ENCODE assay signal across 8 mouse cellular contexts in the genomic region with DNA sequence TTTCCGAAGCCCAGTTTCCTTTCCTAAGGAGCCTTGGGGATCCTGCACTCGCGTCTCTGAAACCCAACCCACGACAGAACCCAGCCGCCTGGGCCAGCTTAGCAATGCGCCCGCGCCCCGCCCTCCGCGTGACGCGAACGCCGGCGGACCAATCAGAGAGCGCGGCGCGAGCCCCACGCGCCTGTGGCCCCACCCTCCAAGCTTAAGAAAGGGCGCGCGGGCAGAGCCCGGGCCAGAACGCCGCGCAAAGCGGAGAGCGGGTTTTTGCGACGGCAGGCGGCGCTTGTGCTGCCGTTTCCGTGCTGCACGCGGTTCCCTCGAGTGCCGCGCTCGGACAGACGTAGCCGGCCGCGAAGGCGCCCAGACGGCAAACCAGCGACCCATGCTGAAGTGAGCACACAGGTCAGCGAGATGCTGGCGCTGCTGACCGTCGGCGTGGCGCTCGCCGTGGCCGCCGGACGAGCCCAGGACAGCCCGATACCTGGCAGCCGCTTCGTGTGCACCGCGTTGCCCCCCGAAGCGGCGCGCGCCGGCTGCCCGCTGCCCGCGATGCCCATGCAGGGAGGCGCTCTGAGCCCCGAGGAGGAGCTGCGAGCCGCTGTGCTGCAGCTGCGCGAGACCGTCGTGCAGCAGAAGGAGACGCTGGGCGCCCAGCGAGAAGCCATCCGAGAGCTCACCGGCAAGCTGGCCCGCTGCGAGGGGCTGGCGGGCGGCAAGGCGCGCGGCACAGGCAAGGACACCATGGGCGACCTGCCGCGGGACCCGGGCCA. TPM values are rescaled to one million over a fixed set of nuclear protein-coding genes. Genes with fewer than 3 reads are reported as not detected.
A peak's percentile ranks its signal among the peaks of the same experiment; 100 is the strongest.
DNase-seq lines count a peak whose midpoint lies in the region; ATAC-seq lines count a peak whose summit lies in the region.

A gene (plus strand): TSS at position 250 of the 770 bp plus-strand sequence.

- 3% methylated on average over 98 of the region's 99 CpGs for WGBS in forebrain, embryonic 11.5 days
- WGBS in heart, embryonic 12.5 days, result under 1% methylated on average over 97 of the region's 99 CpGs
- under 1% methylated on average over 93 of the region's 99 CpGs for WGBS in kidney, embryonic 16.5 days
- WGBS in limb, embryonic 13.5 days, result 0% methylated on average over 95 of the region's 99 CpGs
- under 1% methylated on average over 99 of the region's 99 CpGs for WGBS in midbrain, embryonic 15.5 days

- H3K4me1 ChIP-seq in forebrain, embryonic 11.5 days (replicated peaks; ENCODE audit: control insufficient read depth, insufficient read depth, low read length), result peaks cover 23% of the 10 kb centered on the region
- H3K4me1 ChIP-seq in heart, embryonic 12.5 days (replicated peaks), result peaks cover 16% of the 10 kb centered on the region
- 0 out of 2 replicates have a peak, but pooled peaks cover 7% of the 10 kb centered on the region for H3K4me1 ChIP-seq in kidney, embryonic 16.5 days (ENCODE audit: insufficient read depth, low read length)
- H3K4me1 ChIP-seq in limb, embryonic 13.5 days, result peaks cover 13% of the 10 kb centered on the region
- peaks cover 42% of the 10 kb centered on the region for H3K4me1 ChIP-seq in midbrain, embryonic 15.5 days

- H3K9ac ChIP-seq in forebrain, embryonic 11.5 days (ENCODE audit: low read length), result peak within 1 kb of the TSS; percentile 35; the same call in 1 of the 2 replicates
- H3K9ac ChIP-seq in heart, embryonic 12.5 days, result 0 out of 2 replicates have a peak within 1 kb of the TSS, but pooled peaks have one; percentile 8
- 0 out of 2 replicates have a peak within 1 kb of the TSS, but pooled peaks have one; percentile 11 for H3K9ac ChIP-seq in kidney, embryonic 16.5 days (replicated peaks; ENCODE audit: low read length)
- peak within 1 kb of the TSS; percentile 50; the same call in 1 of the 2 replicates for H3K9ac ChIP-seq in limb, embryonic 13.5 days
- peak within 1 kb of the TSS; percentile 35 for H3K9ac ChIP-seq in midbrain, embryonic 15.5 days

- ATAC-seq in cerebellum, adult (ENCODE audit: insufficient number of reproducible peaks, low FRiP score, low TSS enrichment), result peak; percentile 26; the same call in 1 of the 2 replicates
- ATAC-seq in forebrain, embryonic 11.5 days (replicated peaks; ENCODE audit: low FRiP score), result peak; percentile 93
- ATAC-seq in heart, embryonic 12.5 days (ENCODE audit: insufficient number of reproducible peaks, low FRiP score), result peak; percentile 91
- ATAC-seq in kidney, embryonic 16.5 days (ENCODE audit: low FRiP score, low TSS enrichment), result peak; percentile 95
- ATAC-seq in limb, embryonic 13.5 days (ENCODE audit: low FRiP score, low read depth), result peak; percentile 96
- peak; percentile 96 for ATAC-seq in midbrain, embryonic 15.5 days (replicated peaks)

- peak within 1 kb of the TSS; percentile 33 for H3K4me3 ChIP-seq in forebrain, embryonic 11.5 days (ENCODE audit: low read depth, low read length)
- peak within 1 kb of the TSS; percentile 41 for H3K4me3 ChIP-seq in heart, embryonic 12.5 days
- peak within 1 kb of the TSS; percentile 36 for H3K4me3 ChIP-seq in kidney, embryonic 16.5 days (ENCODE audit: low read length)
- H3K4me3 ChIP-seq in limb, embryonic 13.5 days, result peak within 1 kb of the TSS; percentile 40
- H3K4me3 ChIP-seq in midbrain, embryonic 15.5 days, result peak within 1 kb of the TSS; percentile 45

- H3K36me3 ChIP-seq in forebrain, embryonic 11.5 days (ENCODE audit: control insufficient read depth, insufficient read depth, low read length), result no peaks in the 10 kb centered on the region
- H3K36me3 ChIP-seq in heart, embryonic 12.5 days, result no peaks in the 10 kb centered on the region
- H3K36me3 ChIP-seq in kidney, embryonic 16.5 days (ENCODE audit: insufficient read depth, low read length), result no peaks in the 10 kb centered on the region
- H3K36me3 ChIP-seq in limb, embryonic 13.5 days, result no peaks in the 10 kb centered on the region
- no peaks in the 10 kb centered on the region for H3K36me3 ChIP-seq in midbrain, embryonic 15.5 days (replicated peaks)

- H3K27ac ChIP-seq in forebrain, embryonic 11.5 days (ENCODE audit: low read depth, low read length), result no peak within 1 kb of the TSS
- H3K27ac ChIP-seq in heart, embryonic 12.5 days (ENCODE audit: poor library complexity, severe bottlenecking), result no peak within 1 kb of the TSS
- H3K27ac ChIP-seq in kidney, embryonic 16.5 days (ENCODE audit: low read length), result no peak within 1 kb of the TSS
- no peak within 1 kb of the TSS for H3K27ac ChIP-seq in limb, embryonic 13.5 days
- peak within 1 kb of the TSS; percentile 23; the same call in 1 of the 2 replicates for H3K27ac ChIP-seq in midbrain, embryonic 15.5 days

- peaks cover 40% of the 10 kb centered on the region for H3K27me3 ChIP-seq in forebrain, embryonic 11.5 days (ENCODE audit: control insufficient read depth, insufficient read depth, low read length)
- H3K27me3 ChIP-seq in heart, embryonic 12.5 days (replicated peaks), result peaks cover 72% of the 10 kb centered on the region
- peaks cover 71% of the 10 kb centered on the region for H3K27me3 ChIP-seq in kidney, embryonic 16.5 days (ENCODE audit: insufficient read depth, low read length)
- peaks cover 89% of the 10 kb centered on the region for H3K27me3 ChIP-seq in limb, embryonic 13.5 days
- H3K27me3 ChIP-seq in midbrain, embryonic 15.5 days (replicated peaks), result peaks cover 17% of the 10 kb centered on the region

- H3K4me2 ChIP-seq in forebrain, embryonic 11.5 days (ENCODE audit: low read depth, low read length, severe bottlenecking), result peak within 1 kb of the TSS; percentile 61
- H3K4me2 ChIP-seq in heart, embryonic 12.5 days, result peak within 1 kb of the TSS; percentile 69
- H3K4me2 ChIP-seq in kidney, embryonic 16.5 days (replicated peaks; ENCODE audit: low read depth, low read length), result peak within 1 kb of the TSS; percentile 47
- peak within 1 kb of the TSS; percentile 63 for H3K4me2 ChIP-seq in limb, embryonic 13.5 days (replicated peaks)
- peak within 1 kb of the TSS; percentile 60 for H3K4me2 ChIP-seq in midbrain, embryonic 15.5 days

- DNase-seq in forebrain, embryonic 11.5 days (ENCODE audit: low spot score), result peak; percentile 94
- DNase-seq in telencephalon, adult 2 months (ENCODE audit: low read depth, low spot score), result peak; percentile 63
- no peak for DNase-seq in MN1 (ENCODE audit: low spot score)

- no peaks in the 10 kb centered on the region for H3K9me3 ChIP-seq in forebrain, embryonic 11.5 days (ENCODE audit: control insufficient read depth, low read length)
- H3K9me3 ChIP-seq in heart, embryonic 12.5 days (replicated peaks), result no peaks in the 10 kb centered on the region; the same call in 1 of the 2 replicates
- no peaks in the 10 kb centered on the region for H3K9me3 ChIP-seq in kidney, embryonic 16.5 days (ENCODE audit: low read length)
- no peaks in the 10 kb centered on the region for H3K9me3 ChIP-seq in limb, embryonic 13.5 days
- no peaks in the 10 kb centered on the region for H3K9me3 ChIP-seq in midbrain, embryonic 15.5 days

RNA-seq across cellular contexts. Expression of the gene that starts here (rescaled TPM):
- polyA plus RNA-seq in forebrain, embryonic 11.5 days (2014; fragmentation: Nextera tagmentation; extraction: Ambion mirVana), result 2.3 and 2.5 TPM in 2 replicates
- polyA plus RNA-seq in heart, embryonic 12.5 days (2016; fragmentation: Nextera tagmentation; extraction: Ambion mirVana), result 0.19 and 0.22 TPM in 2 replicates
- 0.80 and 0.90 TPM in 2 replicates for polyA plus RNA-seq in kidney, embryonic 16.5 days (2015; fragmentation: Nextera tagmentation; extraction: Ambion mirVana)
- polyA plus RNA-seq in limb, embryonic 13.5 days (2015; fragmentation: Nextera tagmentation; extraction: Ambion mirVana), result 0.34 and 0.41 TPM in 2 replicates
- polyA plus RNA-seq in midbrain, embryonic 15.5 days (2015; fragmentation: Nextera tagmentation; extraction: Ambion mirVana), result 5.9 and 6.4 TPM in 2 replicates

Comparison
In these comparisons a context has a peak if more than half of its experiments do, and no peak if none do; other contexts are left out.
1. Peak in ATAC-seq, H3K4me3 ChIP-seq, H3K9ac ChIP-seq and H3K4me2 ChIP-seq in heart, embryonic 12.5 days; RNA of the gene not detected or under 1 TPM.
2. Peak in ATAC-seq, H3K4me3 ChIP-seq, H3K9ac ChIP-seq and H3K4me2 ChIP-seq in kidney, embryonic 16.5 days; RNA of the gene not detected or under 1 TPM.
3. Peak in ATAC-seq, H3K4me3 ChIP-seq, H3K9ac ChIP-seq and H3K4me2 ChIP-seq in limb, embryonic 13.5 days; RNA of the gene not detected or under 1 TPM.
4. ATAC-seq: peak in every context shown above with its lines; median percentile 96 in limb, embryonic 13.5 days; 96 in midbrain, embryonic 15.5 days; 95 in kidney, embryonic 16.5 days; 93 in forebrain, embryonic 11.5 days; 91 in heart, embryonic 12.5 days; 26 in cerebellum, adult.